Mouse (Mus musculus) cortical plate, adult 2 months (tissue): ENCODE data around the gene Tbxas1.

ENCODE experiments used
- CTCF ChIP-seq: fragments of 200-500 bp; IDR thresholded peaks from 2 replicates; pipeline ENCODE4 v1.5.1; 2011; ENCODE audit warnings: mild to moderate bottlenecking, control low read depth, low read length; ENCODE audit not compliant: insufficient read depth; ENCODE audit errors: extremely low read depth
- POLR2A ChIP-seq: fragments of 200-500 bp; IDR thresholded peaks from 2 replicates; pipeline ENCODE4 v1.6.1; 2011; ENCODE audit warnings: mild to moderate bottlenecking, low read length, control low read depth; ENCODE audit not compliant: insufficient read depth; ENCODE audit errors: extremely low read depth

DNA sequence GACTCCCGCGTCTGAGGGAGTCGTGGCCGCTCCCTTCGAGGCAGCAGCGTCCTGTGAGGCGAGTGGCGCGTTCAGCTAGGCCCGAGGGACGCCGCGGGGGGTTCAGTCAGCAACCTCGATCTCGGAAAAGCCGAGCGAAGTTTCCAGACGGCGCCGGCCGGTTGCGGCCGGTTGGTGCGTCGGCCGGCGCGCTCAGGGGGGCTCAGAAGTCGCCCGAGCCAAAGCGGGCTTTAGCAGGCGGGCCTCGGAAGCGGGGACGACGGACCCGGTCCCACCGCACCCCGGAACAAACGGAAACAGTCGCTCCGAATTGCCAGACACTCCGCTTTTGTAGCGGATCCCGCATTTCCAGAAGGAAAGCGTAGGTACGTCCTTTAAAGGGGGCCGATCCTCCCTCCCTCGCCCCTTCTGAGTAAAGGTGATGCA lies 243.3 kb downstream of the Tbxas1 start:
- TF ChIP-seq CTCF: no peak
- TF ChIP-seq POLR2A: no peak
